Mouse (Mus musculus) C2C12 (cell line): ENCODE results near the gene Ntrk2. TPM values are rescaled to one million over a fixed set of nuclear protein-coding genes. Genes with fewer than 3 reads are reported as not detected.

Source experiments
- H3K27me3 ChIP-seq: one replicate; pipeline ENCODE4 v1.6.1; 2011; ENCODE audit not compliant: control insufficient read depth, insufficient read depth, insufficient read length
- H3K36me3 ChIP-seq: one replicate; pipeline ENCODE4 v1.6.1; 2011; ENCODE audit not compliant: control insufficient read depth, insufficient read depth
- H3K4me3 ChIP-seq: one replicate; pipeline ENCODE4 v1.5.1; 2011; ENCODE audit warnings: mild to moderate bottlenecking, control low read depth; ENCODE audit not compliant: poor library complexity, insufficient read depth, severe bottlenecking
- H3K79me2 ChIP-seq: one replicate; pipeline ENCODE4 v1.6.1; 2011; ENCODE audit not compliant: control insufficient read depth, insufficient read depth
- H3K79me3 ChIP-seq: one replicate; pipeline ENCODE4 v1.6.1; 2011; ENCODE audit warnings: low read depth, control low read depth
- H3ac ChIP-seq: one replicate; pipeline ENCODE3; 2011; ENCODE audit warnings: low read depth; ENCODE audit not compliant: control insufficient read depth, insufficient read length
- CEBPB ChIP-seq: IDR thresholded peaks from one replicate; pipeline ENCODE4 v1.6.1; 2011; ENCODE audit warnings: low read depth, mild to moderate bottlenecking, control low read depth, moderate library complexity
- CTCF ChIP-seq: IDR thresholded peaks from one replicate; pipeline ENCODE4 v1.5.1; 2011; ENCODE audit not compliant: control insufficient read depth, insufficient read depth, insufficient read length
- FOSL1 ChIP-seq: IDR thresholded peaks from one replicate; pipeline ENCODE4 v1.8.0; 2011; ENCODE audit warnings: mild to moderate bottlenecking, low read length; ENCODE audit not compliant: poor library complexity, insufficient read depth, severe bottlenecking
- MAX ChIP-seq: IDR thresholded peaks from one replicate; pipeline ENCODE4 v1.6.1; 2011; ENCODE audit warnings: mild to moderate bottlenecking, control low read depth
- MYOD1 ChIP-seq: IDR thresholded peaks from one replicate; pipeline ENCODE4 v1.6.1; 2011; ENCODE audit warnings: low read depth; ENCODE audit not compliant: control insufficient read depth, insufficient read length
- MYOG ChIP-seq: IDR thresholded peaks from one replicate; pipeline ENCODE4 v1.6.1; 2011; ENCODE audit not compliant: control insufficient read depth, insufficient read length; ENCODE audit errors: extremely low read depth
- USF1 ChIP-seq: IDR thresholded peaks from one replicate; pipeline ENCODE4 v1.6.1; 2011; ENCODE audit warnings: low read depth, mild to moderate bottlenecking, control low read depth, moderate library complexity
- polyA plus RNA-seq: library from polyadenylated mRNA; unstranded; fragments of >200 nt; fragmentation: generic; extraction: Trizol; gene quantifications from one replicate; pipeline ENCODE4 v1.2.1, GENCODE M21; 2012; ENCODE audit warnings: missing spikeins

Ntrk2 gene
- polyA plus RNA-seq, 1 experiment: not detected

DNA sequence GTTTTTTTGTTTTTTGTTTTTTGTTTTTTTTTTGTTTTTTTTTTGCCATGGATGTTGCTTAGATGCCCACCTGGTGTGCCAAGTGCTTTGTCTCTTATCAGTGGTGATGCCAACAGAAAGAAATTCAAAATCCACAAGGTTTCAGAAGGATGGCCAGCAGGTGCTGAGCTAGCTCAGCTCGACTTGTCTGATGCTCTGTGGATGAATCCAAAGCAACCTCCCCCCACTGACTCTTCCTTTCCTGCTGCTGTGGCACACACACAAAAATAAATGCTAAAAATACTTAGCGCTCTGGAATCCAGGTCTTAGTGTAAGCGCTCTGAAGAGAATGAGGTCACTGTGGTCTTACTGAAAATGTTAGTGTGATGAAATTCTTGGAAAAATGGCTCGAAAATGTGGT lies 28.4 kb downstream of the Ntrk2 start:
- Histone ChIP-seq H3K27me3 (no peaks in the 10 kb centered on the region), H3K79me2 (no peaks in the 10 kb centered on the region), H3K4me3 (no peak overlapping the region), H3K36me3 (no peaks in the 10 kb centered on the region), H3K79me3 (no peaks in the 10 kb centered on the region), H3ac (no peak overlapping the region)
- no peak for TF ChIP-seq FOSL1
- no peak for TF ChIP-seq CTCF
- no peak for TF ChIP-seq CEBPB
- TF ChIP-seq USF1: no peak
- no peak for TF ChIP-seq MAX

DNA sequence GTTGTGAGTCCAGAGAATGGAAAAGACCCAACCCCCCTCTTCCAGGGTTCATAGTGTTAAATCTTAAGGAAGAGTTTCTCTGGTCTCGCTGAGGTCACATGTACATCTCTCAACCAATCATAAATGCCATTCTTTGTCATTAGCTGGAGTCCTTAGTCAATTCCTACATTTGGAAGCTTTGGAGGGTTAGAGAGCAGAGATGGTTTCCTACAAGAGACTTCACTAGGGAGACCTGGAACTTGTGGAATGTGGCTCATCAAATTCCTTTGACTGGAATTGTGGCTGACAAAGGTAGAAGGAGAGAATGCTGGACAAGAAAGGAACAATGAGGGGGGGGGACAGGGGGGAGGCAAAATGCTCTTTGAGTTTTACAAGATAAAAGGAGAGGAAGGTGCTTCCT lies 30.5 kb downstream of the Ntrk2 start:
- TF ChIP-seq MYOD1: no peak
- no peak for TF ChIP-seq FOSL1
- no peak for TF ChIP-seq CTCF
- no peak for TF ChIP-seq USF1
- no peak for TF ChIP-seq MYOG
- TF ChIP-seq MAX: no peak
- no peak for TF ChIP-seq CEBPB

DNA sequence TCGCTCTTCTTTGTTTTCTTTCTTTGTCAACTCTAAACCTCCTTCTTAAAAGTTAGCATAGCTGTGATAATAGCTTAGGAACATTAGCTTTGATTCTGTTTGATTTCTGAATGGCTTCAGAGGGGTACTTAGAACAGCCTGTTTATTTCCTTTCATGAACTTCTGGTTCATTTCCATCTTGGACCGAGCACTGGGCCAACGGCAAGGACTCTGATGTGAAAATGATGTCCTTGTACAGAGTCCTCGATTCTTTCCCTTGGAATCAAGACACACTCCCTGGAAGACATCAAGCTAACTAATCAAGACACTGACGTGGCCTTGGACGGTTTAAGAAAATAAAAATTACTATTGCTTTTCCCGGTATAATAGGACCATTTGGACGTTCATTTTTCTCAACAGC lies 31.7 kb downstream of the Ntrk2 start:
- Histone ChIP-seq H3ac (no peak overlapping the region), H3K79me2 (no peaks in the 10 kb centered on the region), H3K4me3 (no peak overlapping the region), H3K27me3 (no peaks in the 10 kb centered on the region), H3K36me3 (no peaks in the 10 kb centered on the region), H3K79me3 (no peaks in the 10 kb centered on the region)
- no peak for TF ChIP-seq USF1
- no peak for TF ChIP-seq CTCF
- TF ChIP-seq MYOG: no peak
- no peak for TF ChIP-seq MAX
- no peak for TF ChIP-seq MYOD1

More for the DNA sequence above, 30.5 kb downstream of the Ntrk2 start:
- Histone ChIP-seq H3K36me3 (no peaks in the 10 kb centered on the region), H3K79me2 (no peaks in the 10 kb centered on the region), H3K27me3 (no peaks in the 10 kb centered on the region), H3K79me3 (no peaks in the 10 kb centered on the region), H3K4me3 (no peak overlapping the region), H3ac (no peak overlapping the region)

DNA sequence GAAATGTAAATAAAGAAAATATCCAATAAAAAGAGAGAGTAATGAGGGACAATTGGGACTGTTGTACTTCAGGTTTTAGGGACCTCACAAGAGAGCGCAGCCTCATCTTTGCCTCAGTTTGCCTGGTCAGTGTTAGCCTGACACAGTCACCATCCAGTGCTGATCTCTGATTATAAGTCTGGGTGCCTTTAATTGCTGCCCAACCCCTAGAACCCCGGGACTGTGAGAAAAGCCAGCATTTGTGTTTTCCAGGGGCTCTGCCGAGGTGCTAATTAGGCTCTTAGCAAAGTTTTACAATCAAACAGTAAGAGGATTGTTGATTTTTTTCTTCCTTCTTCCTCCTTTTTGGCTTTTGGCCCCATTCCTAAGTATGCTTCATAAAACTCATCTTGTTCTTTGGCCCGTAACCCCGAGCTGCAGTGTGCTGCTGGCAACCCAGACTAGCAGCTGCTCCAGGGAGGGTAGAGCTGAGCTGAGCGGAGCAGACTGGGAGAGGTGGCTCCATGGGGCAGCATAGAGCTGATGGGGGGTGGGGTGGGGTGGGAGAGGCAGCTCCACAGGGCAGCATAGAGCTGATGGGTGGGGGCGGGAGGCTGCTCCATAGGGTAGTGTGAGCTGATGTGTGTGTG lies 34.5 kb downstream of the Ntrk2 start:
- H3ac ChIP-seq: no peak overlapping the region

DNA sequence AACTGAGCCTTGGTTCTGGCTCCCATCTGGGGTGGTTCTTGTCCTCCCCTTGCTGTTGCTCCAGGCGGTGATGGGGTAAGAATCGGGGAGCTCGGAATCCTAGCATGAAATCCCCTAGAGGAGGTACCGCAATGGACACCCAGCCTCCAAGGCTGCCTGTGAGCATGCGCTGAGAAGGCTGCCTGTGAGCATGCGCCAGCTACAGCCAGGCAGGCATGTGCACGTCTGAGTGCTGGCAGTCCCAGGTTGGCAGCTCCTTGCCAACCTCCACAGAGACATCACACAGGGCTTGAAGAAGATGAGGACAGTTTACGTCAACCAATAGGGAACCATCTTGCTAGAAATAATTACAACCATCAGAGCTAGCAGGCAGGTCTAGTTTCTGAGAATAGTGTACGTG lies 37.5 kb downstream of the Ntrk2 start:
- Histone ChIP-seq H3K27me3 (no peaks in the 10 kb centered on the region), H3K36me3 (no peaks in the 10 kb centered on the region), H3ac (no peak overlapping the region), H3K79me2 (no peaks in the 10 kb centered on the region), H3K79me3 (no peaks in the 10 kb centered on the region), H3K4me3 (no peak overlapping the region)
- no peak for TF ChIP-seq CTCF
- no peak for TF ChIP-seq MYOG
- TF ChIP-seq MYOD1: no peak
- TF ChIP-seq MAX: no peak
- TF ChIP-seq FOSL1: no peak
- TF ChIP-seq USF1: no peak
- TF ChIP-seq CEBPB: no peak

More for the DNA sequence above, 34.5 kb downstream of the Ntrk2 start:
- no peak for TF ChIP-seq MYOG
- no peaks in the 10 kb centered on the region for H3K27me3 ChIP-seq
- no peaks in the 10 kb centered on the region for H3K79me2 ChIP-seq
- H3K79me3 ChIP-seq: no peaks in the 10 kb centered on the region
- H3K36me3 ChIP-seq: no peaks in the 10 kb centered on the region
- no peak overlapping the region for H3K4me3 ChIP-seq

DNA sequence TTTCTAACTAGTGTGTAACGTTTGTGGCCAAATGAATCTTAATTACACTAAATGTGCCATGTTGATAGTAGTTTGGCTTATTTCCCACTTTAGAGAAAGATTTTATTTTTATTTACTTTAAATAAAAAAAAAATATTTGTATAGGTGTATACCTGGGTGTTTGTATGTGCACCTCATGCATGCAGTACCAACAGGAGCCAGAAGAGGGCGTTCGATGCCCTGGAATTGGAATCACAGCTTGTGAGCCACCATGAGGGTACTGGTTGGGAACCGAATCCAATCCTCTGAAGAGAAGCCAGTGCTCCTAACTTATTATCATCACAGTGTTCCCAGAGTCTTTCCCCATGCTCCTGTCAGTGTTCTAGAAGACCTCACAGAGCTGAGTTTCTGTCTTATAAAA lies 42.2 kb downstream of the Ntrk2 start:
- H3K27me3 ChIP-seq: no peaks in the 10 kb centered on the region
- H3K79me3 ChIP-seq: no peaks in the 10 kb centered on the region
- no peaks in the 10 kb centered on the region for H3K36me3 ChIP-seq
- no peak overlapping the region for H3ac ChIP-seq
- TF ChIP-seq MYOG (no peak), MAX (no peak), MYOD1 (no peak), CTCF (no peak), FOSL1 (no peak), USF1 (no peak), CEBPB (no peak)
- no peak overlapping the region for H3K4me3 ChIP-seq
- H3K79me2 ChIP-seq: no peaks in the 10 kb centered on the region
